Mouse (Mus musculus) G1E (cell line): ENCODE results near the gene Gbp9. TPM values are rescaled to one million over a fixed set of nuclear protein-coding genes. Genes with fewer than 3 reads are reported as not detected.

ENCODE experiments used
- ATAC-seq: 2 replicates; pipeline ENCODE4 v1.8.0; 2016; ENCODE audit warnings: mild to moderate bottlenecking; ENCODE audit not compliant: insufficient number of reproducible peaks, poor library complexity, low FRiP score, severe bottlenecking; ENCODE audit errors: extremely low read depth
- DNase-seq: peaks from one replicate; pipeline ENCODE4 v3.0.0; 2012; ENCODE audit warnings: low spot score
- H3K27me3 ChIP-seq: 2 replicates; pipeline ENCODE4 v1.6.1; 2012; ENCODE audit warnings: mild to moderate bottlenecking, low read length, inconsistent platforms; ENCODE audit not compliant: insufficient read depth
- H3K36me3 ChIP-seq: replicated peaks from 2 replicates; pipeline ENCODE3; 2012; ENCODE audit warnings: mild to moderate bottlenecking, inconsistent platforms
- H3K4me1 ChIP-seq: 2 replicates; pipeline ENCODE4 v1.6.1; 2012; ENCODE audit warnings: low read depth, low read length, inconsistent platforms, mixed read lengths; ENCODE audit not compliant: insufficient read depth
- H3K4me3 ChIP-seq: 2 replicates; pipeline ENCODE4 v1.5.1; 2012; ENCODE audit warnings: low read depth, mild to moderate bottlenecking, inconsistent platforms, low read length, moderate library complexity, mixed read lengths
- H3K9me3 ChIP-seq: replicated peaks from 2 replicates; pipeline ENCODE4 v1.6.1; 2012; ENCODE audit warnings: inconsistent platforms
- CTCF ChIP-seq: IDR thresholded peaks from 2 replicates; pipeline ENCODE4 v1.5.1; 2012; ENCODE audit warnings: low read depth, low read length, inconsistent platforms, mixed read lengths
- GATA1 ChIP-seq: IDR thresholded peaks from 2 replicates; pipeline ENCODE4 v1.6.1; 2012; ENCODE audit warnings: borderline replicate concordance, low read length, inconsistent platforms, mixed read lengths
- GATA2 ChIP-seq: IDR thresholded peaks from 2 replicates; pipeline ENCODE4 v1.6.1; 2012; ENCODE audit warnings: low read depth, low read length, inconsistent platforms, borderline replicate concordance
- POLR2AphosphoS5 ChIP-seq: IDR thresholded peaks from 2 replicates; pipeline ENCODE4 v1.6.1; 2012; ENCODE audit warnings: low read depth, low read length, inconsistent platforms; ENCODE audit not compliant: insufficient replicate concordance
- TAL1 ChIP-seq: conservative IDR thresholded peaks from 2 replicates; pipeline ENCODE4 v1.6.1; 2012; ENCODE audit warnings: low read depth, low read length, inconsistent platforms, mixed read lengths
- polyA plus RNA-seq: library from polyadenylated mRNA; stranded (reverse); fragments of >175 nt; gene quantifications from 2 replicates; pipeline ENCODE4 v1.2.3, GENCODE M21; 2012
- total RNA-seq, 2 experiments: library from RNA; stranded (forward) in 1 of 2; stranded (reverse) in 1 of 2; fragments of 200-1000 nt in 1 of 2; fragments of >200 nt in 1 of 2; fragmentation: Nextera tagmentation in 1 of 2; gene quantifications; 2 replicates each; pipeline ENCODE4 v1.2.3; 2014 to 2017

Gene Gbp9
- total and polyA plus RNA-seq, 3 experiments, result 0.16 TPM; not detected in 2

- Histone ChIP-seq H3K36me3 (no peaks in the 10 kb centered on the region), H3K4me3 (no peak overlapping the region), H3K4me1 (no peaks in the 10 kb centered on the region), H3K27me3 (no peaks in the 10 kb centered on the region), H3K9me3 (peaks cover 12% of the 10 kb centered on the region)
- no peak for TF ChIP-seq GATA2
- TF ChIP-seq GATA1, result no peak
- TF ChIP-seq TAL1, result no peak
- TF ChIP-seq CTCF, result no peak
- TF ChIP-seq POLR2AphosphoS5, result no peak
- DNase-seq (no peak), ATAC-seq (no peak; the same call in 1 of the 2 replicates)
Observed at GRCm38 (mm10) chr5:105032362-105032761, 107.0 kb downstream of the Gbp9 start.

Other genes with a start within 250 kb of the Gbp9 start
- gene Abcg3, start 156.8 kb downstream of the Gbp9 start, total RNA-seq (2014; fragmentation: Nextera tagmentation), result not detected in 2 replicates
- 0.11 TPM in 1 of 2 replicates, not detected in the other for gene Abcg3, start 156.8 kb downstream of the Gbp9 start, total RNA-seq (2017)
- not detected in 2 replicates for gene Abcg3, start 156.8 kb downstream of the Gbp9 start, polyA plus RNA-seq
- not detected in 2 replicates for gene Gbp8, start within 50 bp of the Gbp9 start, total RNA-seq (2014; fragmentation: Nextera tagmentation)
- 0.05 and 0.12 TPM in 2 replicates for gene Gbp8, start within 50 bp of the Gbp9 start, total RNA-seq (2017)
- not detected in 2 replicates for gene Gbp8, start within 50 bp of the Gbp9 start, polyA plus RNA-seq
- gene Gbp4, start within 50 bp of the Gbp9 start, total RNA-seq (2014; fragmentation: Nextera tagmentation), result not detected in 2 replicates
- gene Gbp4, start within 50 bp of the Gbp9 start, total RNA-seq (2017), result 0.17 and 0.93 TPM in 2 replicates
- not detected in 2 replicates for gene Gbp4, start within 50 bp of the Gbp9 start, polyA plus RNA-seq
- gene Gbp10, start 100.0 kb upstream of the Gbp9 start, total RNA-seq (2014; fragmentation: Nextera tagmentation), result not detected in 2 replicates
- gene Gbp10, start 100.0 kb upstream of the Gbp9 start, total RNA-seq (2017), result 0.76 TPM in 1 of 2 replicates, not detected in the other
- gene Gbp10, start 100.0 kb upstream of the Gbp9 start, polyA plus RNA-seq, result not detected in 2 replicates
- not detected in 2 replicates for gene Gm43302, start 154.2 kb upstream of the Gbp9 start, total RNA-seq (2014; fragmentation: Nextera tagmentation)
- under 0.01 and 0.12 TPM in 2 replicates for gene Gm43302, start 154.2 kb upstream of the Gbp9 start, total RNA-seq (2017)
- not detected in 2 replicates for gene Gm43302, start 154.2 kb upstream of the Gbp9 start, polyA plus RNA-seq
- not detected in 2 replicates for gene Gbp6, start 154.2 kb upstream of the Gbp9 start, total RNA-seq (2014; fragmentation: Nextera tagmentation)
- gene Gbp6, start 154.2 kb upstream of the Gbp9 start, total RNA-seq (2017), result 0.16 TPM in 1 of 2 replicates, not detected in the other
- not detected in 2 replicates for gene Gbp6, start 154.2 kb upstream of the Gbp9 start, polyA plus RNA-seq